Mouse (Mus musculus) retina, adult 2 months (tissue): ENCODE measurements around the gene Gm11116.
"Not testable (repeated sequence)": the region's sequence is repeated elsewhere in the genome, so short reads cannot be mapped to it uniquely, and the experiment has no call there.

ENCODE experiments used
- DNase-seq: peaks from one replicate; pipeline ENCODE4 v3.0.0-alpha.2; 2012; ENCODE audit warnings: low read depth, low spot score

Gm11116 gene

GRCm38 (mm10) chr5:88111430-88111829 is at the start of gene Gm11116:
Gm11116 (minus strand) TSS chr5:88111530.
- DNase-seq: no peak

- no peak for DNase-seq
These were observed 42.7 kb upstream of the Gm11116 start, which contains the start of gene Gm11115 for GRCm38 (mm10) chr5:88153999-88154398. Gm11115 (minus strand) TSS chr5:88154099.

GRCm38 (mm10) chr5:88086256-88086655 is 25.1 kb downstream of the Gm11116 start, which contains the start of gene Smr2:
Smr2 (plus strand) TSS chr5:88086556.
- DNase-seq: not testable (repeated sequence)
